Mouse (Mus musculus) erythroblast, embryonic 14.5 days (primary cell): ENCODE data around the gene Mgp. TPM values are rescaled to one million over a fixed set of nuclear protein-coding genes. Genes with fewer than 3 reads are reported as not detected.
A peak's percentile ranks its signal among the peaks of the same experiment; 100 is the strongest.

Experiments used
- H3K27me3 ChIP-seq: 2 replicates; pipeline ENCODE4 v1.6.1; 2012; ENCODE audit warnings: inconsistent platforms; ENCODE audit not compliant: control insufficient read depth
- H3K36me3 ChIP-seq: 2 replicates; pipeline ENCODE4 v1.6.1; 2012; ENCODE audit warnings: mild to moderate bottlenecking, inconsistent platforms; ENCODE audit not compliant: control insufficient read depth
- H3K4me1 ChIP-seq: 2 replicates; pipeline ENCODE4 v1.6.1; 2012; ENCODE audit warnings: inconsistent platforms; ENCODE audit not compliant: control insufficient read depth
- H3K4me3 ChIP-seq: replicated peaks from 2 replicates; pipeline ENCODE3; 2012; ENCODE audit warnings: moderate library complexity, mild to moderate bottlenecking, inconsistent platforms
- H3K9me3 ChIP-seq: 2 replicates; pipeline ENCODE4 v1.6.1; 2012; ENCODE audit warnings: low read length, inconsistent platforms, mixed read lengths; ENCODE audit not compliant: control insufficient read depth
- GATA1 ChIP-seq: IDR thresholded peaks from 2 replicates; pipeline ENCODE4 v1.6.1; 2012; ENCODE audit warnings: low read length, inconsistent platforms, mixed read lengths
- TAL1 ChIP-seq: IDR thresholded peaks from 3 replicates; pipeline ENCODE4 v1.6.1; 2012; ENCODE audit warnings: low read length, inconsistent platforms, mixed read lengths
- polyA plus RNA-seq: library from polyadenylated mRNA; stranded (reverse); fragments of >175 nt; gene quantifications from 2 replicates; pipeline ENCODE4 v1.2.3, GENCODE M21; 2012

Mgp gene
- polyA plus RNA-seq, 1 experiment = not detected

- Histone ChIP-seq H3K9me3 (no peaks in the 10 kb centered on the region), H3K27me3 (no peaks in the 10 kb centered on the region), H3K36me3 (peaks cover 40% of the 10 kb centered on the region), H3K4me3 (peak within 1 kb of the TSS; percentile 70), H3K4me1 (peaks cover 73% of the 10 kb centered on the region)
- TF ChIP-seq TAL1 (peak; percentile 100), GATA1 (peak; percentile 99)
These were observed 18.3 kb downstream of the Mgp start, which contains the start of gene Art4 for GRCm38 (mm10) chr6:136857186-136857872. Gene Art4, minus strand, starts transcription at chr6:136857733.

DNA sequence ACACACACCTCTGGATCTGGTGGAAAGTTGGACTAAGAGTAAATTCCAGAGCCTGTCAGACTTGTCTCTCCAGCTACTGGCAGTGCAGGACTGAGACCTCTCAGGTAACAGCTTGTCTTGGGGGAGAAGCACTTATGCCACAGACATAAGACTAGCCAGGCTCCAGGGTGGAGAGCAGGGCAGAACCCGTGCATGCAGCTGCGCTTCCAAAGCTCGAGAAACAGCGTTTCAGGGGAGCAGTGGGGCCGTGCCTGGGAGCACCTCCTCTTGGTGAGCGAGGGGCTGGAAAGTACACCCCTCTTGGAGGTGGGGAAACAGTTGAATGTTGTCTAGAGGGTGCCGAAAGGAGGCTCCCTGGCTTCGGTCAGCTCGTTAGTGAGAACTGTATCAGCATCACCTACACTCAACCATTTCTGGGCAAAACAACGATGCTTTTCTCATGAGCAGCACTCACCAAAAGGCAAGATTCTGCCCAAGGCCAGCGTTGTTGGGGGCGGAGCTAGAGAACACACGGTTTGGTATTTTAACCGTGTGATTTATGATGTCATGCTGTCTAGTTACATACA, 19.5 kb downstream of the Mgp start:
- peaks cover 74% of the 10 kb centered on the region for H3K4me1 ChIP-seq
- H3K4me3 ChIP-seq = peak overlapping the region; percentile 70
- TF ChIP-seq TAL1 (no peak), GATA1 (no peak)
- H3K27me3 ChIP-seq = no peaks in the 10 kb centered on the region
- H3K9me3 ChIP-seq = no peaks in the 10 kb centered on the region
- peaks cover 48% of the 10 kb centered on the region for H3K36me3 ChIP-seq

- H3K27me3 ChIP-seq = no peaks in the 10 kb centered on the region
- H3K9me3 ChIP-seq = no peaks in the 10 kb centered on the region
- TF ChIP-seq TAL1 = no peak
- no peak for TF ChIP-seq GATA1
- peaks cover 56% of the 10 kb centered on the region for H3K36me3 ChIP-seq
- H3K4me3 ChIP-seq = peak overlapping the region; percentile 70
- H3K4me1 ChIP-seq = peaks cover 67% of the 10 kb centered on the region
These were observed 20.4 kb downstream of the Mgp start for GRCm38 (mm10) chr6:136855183-136855582.

- H3K9me3 ChIP-seq = no peaks in the 10 kb centered on the region
- peak overlapping the region; percentile 70 for H3K4me3 ChIP-seq
- peaks cover 64% of the 10 kb centered on the region for H3K4me1 ChIP-seq
- no peak for TF ChIP-seq GATA1
- no peak for TF ChIP-seq TAL1
- no peaks in the 10 kb centered on the region for H3K27me3 ChIP-seq
- peaks cover 64% of the 10 kb centered on the region for H3K36me3 ChIP-seq
These were observed 21.3 kb downstream of the Mgp start for GRCm38 (mm10) chr6:136854361-136854781.

DNA sequence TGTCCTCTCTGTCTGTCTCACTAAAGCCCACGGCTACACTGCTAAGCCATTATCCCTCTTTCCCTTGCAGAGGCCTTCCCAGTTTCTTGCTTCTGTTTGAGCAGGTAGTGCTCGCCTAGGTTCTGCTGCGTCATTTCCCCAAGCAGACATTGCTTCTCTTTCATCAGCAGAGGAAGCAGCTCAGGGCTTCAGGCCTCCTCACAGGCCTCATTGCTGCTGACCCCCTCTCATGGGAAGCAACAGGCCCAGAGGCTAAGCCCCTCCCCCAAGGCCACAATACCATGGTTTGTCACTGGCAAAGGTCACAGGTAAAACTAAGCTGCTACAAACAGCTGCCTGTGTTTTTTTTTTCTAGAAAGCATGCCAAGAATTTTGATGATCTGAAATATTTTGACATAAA, 22.9 kb downstream of the Mgp start:
- H3K4me3 ChIP-seq = peak overlapping the region; percentile 70
- H3K9me3 ChIP-seq = no peaks in the 10 kb centered on the region
- peaks cover 81% of the 10 kb centered on the region for H3K36me3 ChIP-seq
- no peaks in the 10 kb centered on the region for H3K27me3 ChIP-seq
- H3K4me1 ChIP-seq = peaks cover 62% of the 10 kb centered on the region
- TF ChIP-seq TAL1 (no peak), GATA1 (no peak)

- H3K4me3 ChIP-seq = no peak overlapping the region
- peaks cover 61% of the 10 kb centered on the region for H3K4me1 ChIP-seq
- H3K9me3 ChIP-seq = no peaks in the 10 kb centered on the region
These were observed 23.3 kb downstream of the Mgp start for GRCm38 (mm10) chr6:136852348-136852747.

DNA sequence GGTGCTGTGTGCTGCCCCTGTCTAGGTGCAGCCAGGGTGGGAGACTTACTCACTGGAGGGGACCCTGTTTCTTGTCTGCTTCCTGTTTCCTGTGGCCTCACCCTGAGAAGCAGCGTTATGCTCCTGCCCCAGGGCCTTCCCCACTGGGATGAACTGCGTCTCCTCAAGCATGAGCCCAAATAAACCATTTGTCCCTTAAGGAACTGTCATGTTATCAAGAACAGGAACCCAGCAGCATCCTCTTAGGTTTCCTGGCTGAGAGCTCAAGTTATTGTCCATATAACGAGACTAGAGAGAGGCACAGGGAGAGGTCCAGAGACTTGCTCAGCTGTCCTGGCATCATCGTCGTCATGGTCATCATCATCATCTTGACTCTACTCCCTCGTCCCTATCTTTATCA, 25.4 kb downstream of the Mgp start:
- Histone ChIP-seq H3K36me3 (peaks cover 92% of the 10 kb centered on the region), H3K4me3 (no peak overlapping the region), H3K4me1 (peaks cover 56% of the 10 kb centered on the region), H3K27me3 (no peaks in the 10 kb centered on the region), H3K9me3 (no peaks in the 10 kb centered on the region)
- TF ChIP-seq GATA1 (no peak), TAL1 (no peak)

More at GRCm38 (mm10) chr6:136852348-136852747, 23.3 kb downstream of the Mgp start:
- Histone ChIP-seq H3K27me3 (no peaks in the 10 kb centered on the region), H3K36me3 (peaks cover 85% of the 10 kb centered on the region)
- TF ChIP-seq GATA1 (no peak), TAL1 (no peak)

DNA sequence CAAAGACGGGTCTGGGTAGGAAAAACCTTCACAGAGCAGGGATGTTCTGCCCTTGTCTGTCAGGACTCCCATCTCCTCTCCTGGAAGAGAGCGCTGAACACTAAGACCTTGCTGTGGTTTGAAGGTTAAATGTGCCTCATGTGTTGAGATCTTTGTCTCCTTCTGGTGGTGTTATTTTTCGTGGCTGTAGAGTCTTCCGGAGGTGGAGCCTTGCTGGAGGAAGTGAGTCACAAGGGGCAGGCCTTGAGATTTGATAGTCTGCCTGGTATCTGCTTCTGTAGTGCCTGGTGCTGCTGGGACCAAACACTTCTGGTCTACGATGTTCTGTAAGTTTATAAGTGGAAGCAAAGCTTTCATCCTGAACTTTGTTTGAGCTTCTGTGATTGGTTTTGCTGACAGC, 26.7 kb downstream of the Mgp start:
- H3K4me3 ChIP-seq = no peak overlapping the region
- TF ChIP-seq TAL1 = no peak
- TF ChIP-seq GATA1 = no peak
- no peaks in the 10 kb centered on the region for H3K27me3 ChIP-seq
- peaks cover 79% of the 10 kb centered on the region for H3K36me3 ChIP-seq
- H3K4me1 ChIP-seq = peaks cover 43% of the 10 kb centered on the region
- H3K9me3 ChIP-seq = no peaks in the 10 kb centered on the region

- Histone ChIP-seq H3K4me3 (no peak overlapping the region), H3K4me1 (peaks cover 38% of the 10 kb centered on the region), H3K36me3 (peaks cover 74% of the 10 kb centered on the region), H3K9me3 (no peaks in the 10 kb centered on the region), H3K27me3 (no peaks in the 10 kb centered on the region)
- TF ChIP-seq GATA1 = no peak
- TF ChIP-seq TAL1 = no peak
These were observed 27.2 kb downstream of the Mgp start for GRCm38 (mm10) chr6:136848399-136848798.

GRCm38 (mm10) chr6:136847790-136848189, 27.8 kb downstream of the Mgp start:
- Histone ChIP-seq H3K4me3 (no peak overlapping the region), H3K4me1 (peaks cover 33% of the 10 kb centered on the region)

More at GRCm38 (mm10) chr6:136847790-136848189, 27.8 kb downstream of the Mgp start:
- Histone ChIP-seq H3K36me3 (peaks cover 68% of the 10 kb centered on the region), H3K9me3 (no peaks in the 10 kb centered on the region), H3K27me3 (no peaks in the 10 kb centered on the region)
- no peak for TF ChIP-seq GATA1
- no peak for TF ChIP-seq TAL1
